Mouse (Mus musculus): ENCODE data around the gene Cd79b. TPM values are rescaled to one million over a fixed set of nuclear protein-coding genes. Genes with fewer than 3 reads are reported as not detected.
A peak's percentile ranks its signal among the peaks of the same experiment; 100 is the strongest.

The Cd79b gene
- polyA plus RNA-seq, 1 experiment from 2014 or later, result 7.3 TPM

DNA sequence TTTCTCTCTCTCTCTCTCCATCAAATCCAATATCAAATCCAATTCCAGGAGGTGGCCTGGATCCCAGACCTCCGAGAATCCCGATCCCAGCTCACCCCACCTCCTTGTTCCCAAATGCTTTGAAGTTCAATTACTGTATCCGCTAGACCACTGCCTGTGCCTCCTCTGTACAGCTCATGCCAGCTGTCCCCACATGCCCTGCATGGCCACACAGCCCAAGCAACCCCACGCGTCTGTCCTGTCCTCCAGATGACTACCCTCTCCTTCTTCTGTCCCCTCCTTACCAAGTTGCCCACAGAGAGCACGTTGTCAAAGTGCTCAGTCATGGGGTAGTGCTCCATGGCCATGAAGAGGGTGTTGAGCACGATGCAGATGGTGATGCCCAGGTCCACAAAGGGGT is 24.3 kb upstream of the Cd79b start:
- Histone ChIP-seq H3K4me3 (replicated peaks) (no peak overlapping the region), H3K27me3 (no peaks in the 10 kb centered on the region), H3K4me2 (no peak overlapping the region), H3K36me3 (no peaks in the 10 kb centered on the region), H3K4me1 (peaks cover 6% of the 10 kb centered on the region), H3K9me3 (replicated peaks) (no peaks in the 10 kb centered on the region), H3K9ac (no peak overlapping the region), H3K27ac (no peak overlapping the region)
- ATAC-seq (replicated peaks; ENCODE audit: low FRiP score), result no peak
- 68% methylated on average over 7 of the region's 7 CpGs for WGBS

DNA sequence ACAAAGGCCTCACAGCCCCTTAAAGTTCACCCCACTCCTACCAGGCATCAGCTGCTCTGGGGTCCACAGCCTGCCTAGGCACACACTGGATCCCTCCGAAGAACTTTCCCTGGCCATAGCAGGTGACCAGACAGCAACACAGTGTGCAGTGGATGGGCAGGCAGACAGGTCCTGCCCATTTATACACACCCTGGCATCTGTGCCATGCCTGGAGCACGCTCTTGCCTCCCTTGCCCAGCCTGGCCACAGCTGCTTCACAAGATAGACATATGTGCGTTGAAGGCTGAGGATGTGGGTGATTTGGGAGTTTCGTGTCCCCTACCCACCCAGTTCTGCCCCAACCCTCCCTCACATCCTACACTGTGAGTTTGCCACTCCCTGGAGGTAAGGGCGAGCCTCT is 23.5 kb upstream of the Cd79b start:
- no peaks in the 10 kb centered on the region for H3K9me3 ChIP-seq (replicated peaks)
- H3K4me1 ChIP-seq, result peaks cover 7% of the 10 kb centered on the region
- H3K27me3 ChIP-seq, result no peaks in the 10 kb centered on the region
- ATAC-seq (replicated peaks; ENCODE audit: low FRiP score), result no peak
- no peak overlapping the region for H3K4me3 ChIP-seq (replicated peaks)
- no peak overlapping the region for H3K4me2 ChIP-seq
- H3K9ac ChIP-seq, result no peak overlapping the region
- H3K27ac ChIP-seq, result no peak overlapping the region
- no peaks in the 10 kb centered on the region for H3K36me3 ChIP-seq
- WGBS, result 82% methylated on average over 5 of the region's 5 CpGs

GRCm38 (mm10) chr11:106334066-106334465 is 19.5 kb upstream of the Cd79b start:
- WGBS, result 5% methylated on average over 2 of the region's 2 CpGs
- Histone ChIP-seq H3K4me2 (no peak overlapping the region), H3K27ac (peak overlapping the region; percentile 43; the same call in 1 of the 2 replicates), H3K9me3 (replicated peaks) (no peaks in the 10 kb centered on the region), H3K4me1 (peaks cover 13% of the 10 kb centered on the region), H3K9ac (no peak overlapping the region), H3K4me3 (replicated peaks) (no peak overlapping the region), H3K27me3 (no peaks in the 10 kb centered on the region), H3K36me3 (no peaks in the 10 kb centered on the region)
- ATAC-seq (replicated peaks; ENCODE audit: low FRiP score), result peak; percentile 68

GRCm38 (mm10) chr11:106332458-106332857 is 17.9 kb upstream of the Cd79b start:
- ATAC-seq (replicated peaks; ENCODE audit: low FRiP score), result no peak
- 51% methylated on average over 4 of the region's 4 CpGs for WGBS

GRCm38 (mm10) chr11:106329682-106330081 is 15.1 kb upstream of the Cd79b start:
- Histone ChIP-seq H3K4me2 (no peak overlapping the region), H3K27ac (no peak overlapping the region), H3K9ac (no peak overlapping the region), H3K4me1 (peaks cover 39% of the 10 kb centered on the region), H3K4me3 (replicated peaks) (no peak overlapping the region), H3K9me3 (replicated peaks) (no peaks in the 10 kb centered on the region), H3K36me3 (no peaks in the 10 kb centered on the region), H3K27me3 (no peaks in the 10 kb centered on the region)
- WGBS, result 51% methylated on average over 7 of the region's 7 CpGs
- ATAC-seq (replicated peaks; ENCODE audit: low FRiP score), result no peak

More at GRCm38 (mm10) chr11:106332458-106332857, 17.9 kb upstream of the Cd79b start:
- Histone ChIP-seq H3K4me2 (no peak overlapping the region), H3K9ac (no peak overlapping the region), H3K27me3 (no peaks in the 10 kb centered on the region), H3K4me3 (replicated peaks) (no peak overlapping the region), H3K9me3 (replicated peaks) (no peaks in the 10 kb centered on the region), H3K27ac (no peak overlapping the region), H3K4me1 (peaks cover 25% of the 10 kb centered on the region), H3K36me3 (no peaks in the 10 kb centered on the region)

DNA sequence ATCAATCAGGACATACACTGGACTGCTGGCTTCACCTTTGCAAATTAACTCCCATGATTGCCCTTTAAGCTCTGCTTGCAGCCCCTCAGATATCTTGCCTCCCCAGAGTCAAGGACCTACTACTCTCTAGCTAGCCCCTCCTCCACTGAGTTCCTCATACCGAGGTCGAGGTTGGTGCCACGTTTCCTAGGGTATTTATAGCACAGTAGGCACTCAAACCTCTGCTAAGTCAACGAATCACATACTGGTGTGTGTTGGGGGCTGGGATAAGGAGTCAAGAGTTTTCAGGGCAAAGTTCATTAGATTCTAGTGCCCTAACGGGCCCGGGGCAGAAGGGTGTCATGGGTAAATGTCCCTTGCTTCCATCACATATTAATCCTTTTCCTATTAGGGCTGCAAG is 14.6 kb upstream of the Cd79b start:
- peaks cover 41% of the 10 kb centered on the region for H3K4me1 ChIP-seq
- no peak overlapping the region for H3K27ac ChIP-seq
- WGBS, result 51% methylated on average over 6 of the region's 6 CpGs
- no peaks in the 10 kb centered on the region for H3K27me3 ChIP-seq
- H3K36me3 ChIP-seq, result no peaks in the 10 kb centered on the region
- H3K4me3 ChIP-seq (replicated peaks), result no peak overlapping the region
- H3K4me2 ChIP-seq, result no peak overlapping the region
- no peaks in the 10 kb centered on the region for H3K9me3 ChIP-seq (replicated peaks)
- H3K9ac ChIP-seq, result no peak overlapping the region
- ATAC-seq (replicated peaks; ENCODE audit: low FRiP score), result no peak

GRCm38 (mm10) chr11:106328521-106328920 is 14.0 kb upstream of the Cd79b start:
- Histone ChIP-seq H3K36me3 (no peaks in the 10 kb centered on the region), H3K4me1 (peaks cover 41% of the 10 kb centered on the region), H3K9ac (no peak overlapping the region), H3K4me2 (no peak overlapping the region), H3K27me3 (no peaks in the 10 kb centered on the region), H3K27ac (no peak overlapping the region), H3K9me3 (replicated peaks) (no peaks in the 10 kb centered on the region), H3K4me3 (replicated peaks) (no peak overlapping the region)
- ATAC-seq (replicated peaks; ENCODE audit: low FRiP score), result no peak
- WGBS, result 36% methylated on average over 5 of the region's 5 CpGs

DNA sequence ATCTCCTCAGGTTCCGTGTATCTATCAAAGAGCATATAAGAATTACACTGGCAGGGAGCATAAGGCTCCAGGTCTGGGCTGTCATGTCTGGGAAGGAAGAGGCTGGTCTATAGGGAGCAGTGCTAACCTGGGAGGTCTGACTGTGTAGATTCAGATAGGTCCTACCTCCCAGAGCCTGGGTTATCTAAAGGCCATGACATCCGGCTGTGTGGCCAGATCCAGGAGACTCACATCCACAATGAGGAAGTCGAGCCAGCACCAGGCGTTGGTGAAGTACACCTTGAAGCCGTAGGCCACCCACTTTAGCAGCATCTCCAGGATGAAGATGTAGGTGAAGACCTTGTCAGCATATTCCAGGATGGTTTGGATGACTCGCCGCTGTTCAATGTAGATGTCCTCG is 11.9 kb upstream of the Cd79b start:
- H3K4me1 ChIP-seq, result peaks cover 39% of the 10 kb centered on the region
- no peaks in the 10 kb centered on the region for H3K9me3 ChIP-seq (replicated peaks)
- WGBS, result 87% methylated on average over 8 of the region's 8 CpGs
- no peaks in the 10 kb centered on the region for H3K36me3 ChIP-seq
- H3K9ac ChIP-seq, result no peak overlapping the region
- H3K4me3 ChIP-seq (replicated peaks), result no peak overlapping the region
- no peak for ATAC-seq (replicated peaks; ENCODE audit: low FRiP score)
- no peak overlapping the region for H3K27ac ChIP-seq
- no peaks in the 10 kb centered on the region for H3K27me3 ChIP-seq
- no peak overlapping the region for H3K4me2 ChIP-seq

DNA sequence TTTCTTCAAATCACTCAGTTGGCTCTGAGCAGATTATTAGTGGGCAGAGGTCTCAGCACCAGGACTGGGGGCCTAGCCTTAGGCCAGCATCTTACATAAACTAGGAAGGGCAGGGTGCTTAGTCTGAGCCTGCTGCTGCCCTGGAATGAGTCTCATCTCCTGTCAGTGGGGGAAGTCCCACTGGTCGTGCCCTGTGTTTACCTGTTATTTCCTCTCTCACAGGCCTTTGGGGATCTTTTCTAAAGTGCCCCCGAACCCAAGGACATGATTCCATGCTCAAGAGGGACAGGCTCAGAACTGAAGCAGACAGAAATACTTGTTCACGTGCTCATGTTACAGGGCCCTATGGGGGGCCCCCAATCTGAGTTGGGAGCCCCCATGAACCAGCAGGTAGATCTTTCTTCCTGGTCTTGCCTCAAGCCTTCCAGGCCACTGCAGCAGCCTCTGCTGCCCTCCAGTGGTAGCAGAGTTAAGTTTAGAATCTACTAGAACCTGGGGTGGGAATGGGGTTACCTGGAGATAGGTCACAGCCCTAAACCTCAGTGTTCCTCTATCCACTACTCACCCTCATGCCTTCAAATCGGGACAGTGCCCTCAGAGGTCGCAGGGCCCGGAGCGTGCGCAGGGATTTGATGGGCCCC is 11.1 kb upstream of the Cd79b start:
- no peak overlapping the region for H3K4me3 ChIP-seq (replicated peaks)
- no peak overlapping the region for H3K9ac ChIP-seq
- H3K27ac ChIP-seq, result peak overlapping the region; percentile 88
- H3K4me2 ChIP-seq, result no peak overlapping the region
- H3K36me3 ChIP-seq, result no peaks in the 10 kb centered on the region
- peaks cover 39% of the 10 kb centered on the region for H3K4me1 ChIP-seq
- H3K9me3 ChIP-seq (replicated peaks), result no peaks in the 10 kb centered on the region
- WGBS, result 64% methylated on average over 8 of the region's 8 CpGs
- H3K27me3 ChIP-seq, result no peaks in the 10 kb centered on the region
- ATAC-seq (replicated peaks; ENCODE audit: low FRiP score), result peak; percentile 3; the same call in 1 of the 2 replicates

DNA sequence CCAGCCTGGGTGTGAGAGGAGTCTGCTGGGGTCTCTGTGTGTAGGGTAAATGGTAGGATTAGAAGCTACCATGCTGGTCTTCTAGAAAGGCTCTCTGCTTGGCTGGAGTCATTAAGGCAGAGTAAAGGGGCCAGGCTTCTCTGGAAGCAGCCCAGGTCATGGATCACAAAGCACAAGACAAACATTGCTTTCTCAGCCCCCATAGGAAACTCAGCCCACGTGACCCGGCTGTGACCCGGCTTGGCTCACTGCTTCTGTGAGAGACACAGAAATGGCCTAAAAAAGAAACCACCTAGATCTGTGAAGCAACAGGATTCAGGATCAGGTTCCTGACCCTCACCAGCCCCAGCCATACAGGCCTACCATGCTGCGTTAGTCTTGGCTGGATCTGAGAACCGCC is 10.3 kb upstream of the Cd79b start:
- peak; percentile 74 for ATAC-seq (replicated peaks; ENCODE audit: low FRiP score)
- 28% methylated on average over 5 of the region's 5 CpGs for WGBS
- no peak overlapping the region for H3K4me3 ChIP-seq (replicated peaks)
- peak overlapping the region; percentile 88 for H3K27ac ChIP-seq
- H3K4me2 ChIP-seq, result peak overlapping the region; percentile 23
- peaks cover 39% of the 10 kb centered on the region for H3K4me1 ChIP-seq
- H3K9me3 ChIP-seq (replicated peaks), result no peaks in the 10 kb centered on the region
- no peak overlapping the region for H3K9ac ChIP-seq
- H3K36me3 ChIP-seq, result no peaks in the 10 kb centered on the region
- no peaks in the 10 kb centered on the region for H3K27me3 ChIP-seq

DNA sequence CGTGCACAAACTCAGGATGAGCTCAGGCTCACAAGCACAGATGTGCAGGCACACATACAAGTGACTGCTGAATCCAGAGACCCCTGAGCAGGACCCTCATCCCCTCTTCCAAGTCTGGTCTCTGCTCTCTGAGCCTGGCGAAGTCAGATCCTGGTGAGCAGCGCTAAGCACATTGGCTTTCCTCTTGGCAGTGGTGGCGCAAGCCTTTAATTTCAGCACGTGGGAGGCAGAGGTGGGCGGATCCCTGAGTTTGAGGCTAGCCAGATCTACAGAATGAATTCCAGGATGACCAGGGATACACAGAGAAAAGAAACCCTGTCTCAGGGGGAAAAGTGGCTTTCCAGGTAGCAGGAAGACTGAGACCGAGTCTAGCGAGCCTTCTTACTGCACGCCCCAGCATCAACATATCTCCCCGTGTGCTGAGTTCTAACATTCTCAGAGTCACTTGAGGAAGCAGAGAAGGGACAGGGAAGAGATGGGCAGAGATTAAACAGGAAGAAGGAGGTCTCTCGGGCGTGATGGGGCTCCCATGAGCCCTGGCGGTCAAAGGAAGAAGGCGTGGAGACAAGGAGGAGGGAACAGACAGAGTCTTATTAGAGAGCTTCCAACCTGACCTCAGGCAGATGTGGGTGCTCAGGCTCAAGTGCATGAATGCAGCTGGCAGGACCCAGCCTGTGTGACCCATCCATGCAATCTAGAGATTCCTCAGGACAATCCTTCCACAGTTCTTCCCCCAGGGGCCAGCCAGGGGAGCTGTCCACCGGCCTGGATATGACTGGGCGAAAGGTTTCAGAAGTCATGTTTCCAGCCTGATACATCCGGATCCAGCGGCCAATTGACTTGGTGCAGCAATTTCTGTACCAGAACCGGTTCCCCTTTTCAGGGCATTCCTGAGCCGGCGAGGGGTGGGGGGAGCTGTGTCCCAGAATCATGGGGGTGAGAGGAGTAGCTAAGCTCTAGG is 4.1 kb upstream of the Cd79b start:
- Histone ChIP-seq H3K27me3 (no peaks in the 10 kb centered on the region), H3K36me3 (no peaks in the 10 kb centered on the region)

GRCm38 (mm10) chr11:106317801-106318200 is 3.2 kb upstream of the Cd79b start:
- ATAC-seq (replicated peaks; ENCODE audit: low FRiP score), result no peak
- H3K27ac ChIP-seq, result no peak overlapping the region
- no peak overlapping the region for H3K4me3 ChIP-seq (replicated peaks)
- H3K9me3 ChIP-seq (replicated peaks), result no peaks in the 10 kb centered on the region
- H3K4me2 ChIP-seq, result no peak overlapping the region
- H3K36me3 ChIP-seq, result no peaks in the 10 kb centered on the region
- H3K27me3 ChIP-seq, result no peaks in the 10 kb centered on the region
- 89% methylated on average over 7 of the region's 7 CpGs for WGBS
- H3K9ac ChIP-seq, result no peak overlapping the region
- H3K4me1 ChIP-seq, result peaks cover 39% of the 10 kb centered on the region

More for the DNA sequence above, 4.1 kb upstream of the Cd79b start:
- Histone ChIP-seq H3K27ac (peak overlapping the region; percentile 24), H3K4me2 (no peak overlapping the region), H3K9ac (no peak overlapping the region), H3K9me3 (replicated peaks) (no peaks in the 10 kb centered on the region), H3K4me1 (peaks cover 31% of the 10 kb centered on the region), H3K4me3 (replicated peaks) (no peak overlapping the region)
- 65% methylated on average over 21 of the region's 21 CpGs for WGBS
- ATAC-seq (replicated peaks; ENCODE audit: low FRiP score), result no peak

Data from kidney, embryonic 15.5 days (tissue).